In the genomic region with DNA sequence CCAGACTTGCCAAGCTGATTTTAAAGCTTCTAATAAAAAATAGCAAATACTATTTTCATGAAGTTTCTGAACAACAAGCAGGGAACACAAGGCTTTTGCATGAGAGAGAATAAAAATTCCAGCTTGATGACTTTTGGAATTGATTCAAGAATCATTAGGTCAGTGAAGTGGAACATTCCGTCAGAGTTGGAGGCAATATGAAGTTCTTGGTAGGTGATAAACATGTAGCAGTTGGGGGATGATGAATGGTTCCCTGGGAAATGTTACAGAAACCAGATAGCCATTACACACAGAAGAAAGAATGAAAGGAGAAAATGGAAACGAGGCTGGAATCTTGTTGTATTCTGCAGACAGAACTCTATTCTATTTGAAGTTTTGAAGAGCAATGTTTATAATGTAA, we compare ENCODE assay signal across 21 mouse cellular contexts.
DNase-seq lines count a peak whose midpoint lies in the region; ATAC-seq and TF ChIP-seq lines count a peak whose summit lies in the region.
"Had no signal": no experiment of that assay in that cellular context is flagged by ENCODE, and none has a peak within 500 bp of the region (broad histone marks: within the 10 kb centered on the region; RNA-seq: fewer than 3 reads in every experiment).

No protein-coding gene starts in this region.

- no peaks in the 10 kb centered on the region for H3K27me3 ChIP-seq in kidney, adult 2 months (replicated peaks; ENCODE audit: control insufficient read depth, insufficient read depth, low read length)
- no peaks in the 10 kb centered on the region for H3K27me3 ChIP-seq in lung, embryonic 14.5 days (ENCODE audit: insufficient read depth, low read length)
- H3K27me3 ChIP-seq: CH12.LX; embryonic facial prominence, embryonic 15.5 days; liver, embryonic 12.5 days; lung, embryonic 15.5 days; stomach, embryonic 15.5 days had no signal

- H3K9me3 ChIP-seq in lung, embryonic 14.5 days (ENCODE audit: low read depth, low read length) = no peaks in the 10 kb centered on the region
- H3K9me3 ChIP-seq: embryonic facial prominence, embryonic 15.5 days; hindbrain, embryonic 10.5 days; liver, embryonic 12.5 days; lung, embryonic 15.5 days; stomach, embryonic 15.5 days had no signal

- DNase-seq in heart, adult 11 months = peak; percentile 55
- DNase-seq in heart, postnatal 14 days = no peak
- peak; percentile 59 for DNase-seq in kidney, adult 2 months
- no peak for DNase-seq in kidney, adult 18-20 months
- DNase-seq in lung, embryonic 14.5 days = peak; percentile 36
- DNase-seq in lung, postnatal 10 days = no peak
- DNase-seq in skeletal muscle tissue, adult 2 months (ENCODE audit: low read depth, low spot score) = peak; percentile 83
- DNase-seq: adrenal gland, postnatal 25 days; cerebellum, adult 11 months; heart, adult 2 months; kidney, postnatal 25 days; right cerebral cortex, postnatal 25 days; thymus, adult 18-20 months; thymus, postnatal 4 days had no signal

- no peaks in the 10 kb centered on the region for H3K36me3 ChIP-seq in kidney, adult 2 months (ENCODE audit: control insufficient read depth, insufficient read depth, low read length)
- no peaks in the 10 kb centered on the region for H3K36me3 ChIP-seq in lung, embryonic 14.5 days (ENCODE audit: insufficient read depth)
- H3K36me3 ChIP-seq: embryonic facial prominence, embryonic 15.5 days; hindbrain, embryonic 10.5 days; liver, embryonic 12.5 days; lung, embryonic 15.5 days; stomach, embryonic 15.5 days had no signal

- intact Hi-C loops in heart, postnatal 14 days (cut with DNase I) = no loop called here

- ATAC-seq in lung, embryonic 14.5 days (ENCODE audit: insufficient read depth) = no peak
- ATAC-seq: forebrain, embryonic 16.5 days; liver, embryonic 12.5 days had no signal

- H3K4me3 ChIP-seq in kidney, adult 2 months (ENCODE audit: insufficient read depth, low read depth, low read length) = no peak overlapping the region
- H3K4me3 ChIP-seq in lung, embryonic 14.5 days (ENCODE audit: low read depth, low read length) = no peak overlapping the region
- H3K4me3 ChIP-seq: embryonic facial prominence, embryonic 15.5 days; heart, adult 2 months; hindbrain, embryonic 10.5 days; liver, embryonic 12.5 days; lung, embryonic 15.5 days; stomach, embryonic 15.5 days had no signal

- 9% methylated on average over 2 of the region's 2 CpGs for WGBS in kidney, adult 2 months
- 28% methylated on average over 2 of the region's 2 CpGs for WGBS in lung, embryonic 14.5 days

- H3K4me1 ChIP-seq in kidney, adult 2 months (ENCODE audit: control insufficient read depth, insufficient read depth, low read length) = no peaks in the 10 kb centered on the region
- no peaks in the 10 kb centered on the region for H3K4me1 ChIP-seq in lung, embryonic 14.5 days (ENCODE audit: insufficient read depth)
- H3K4me1 ChIP-seq: hindbrain, embryonic 10.5 days; liver, embryonic 12.5 days; lung, embryonic 15.5 days; stomach, embryonic 15.5 days had no signal

- H3K27ac ChIP-seq in kidney, adult 2 months (ENCODE audit: insufficient read depth, low read depth, low read length) = no peak overlapping the region
- H3K27ac ChIP-seq in lung, embryonic 14.5 days (ENCODE audit: low read depth) = no peak overlapping the region
- H3K27ac ChIP-seq: embryonic facial prominence, embryonic 15.5 days; hindbrain, embryonic 10.5 days; liver, embryonic 12.5 days; lung, embryonic 15.5 days; stomach, embryonic 15.5 days had no signal

- H3K9ac ChIP-seq in lung, embryonic 14.5 days = no peak overlapping the region
- H3K9ac ChIP-seq: embryonic facial prominence, embryonic 15.5 days; liver, embryonic 12.5 days; lung, embryonic 15.5 days; stomach, embryonic 15.5 days had no signal

- no peak overlapping the region for H3K4me2 ChIP-seq in lung, embryonic 14.5 days
- H3K4me2 ChIP-seq: embryonic facial prominence, embryonic 15.5 days; liver, embryonic 12.5 days; lung, embryonic 15.5 days; stomach, embryonic 15.5 days had no signal

- TF ChIP-seq POLR2A in kidney, adult 2 months (IDR thresholded peaks at IDR 0.05; ENCODE audit: low read depth, low read length) = no peak

- TF ChIP-seq CTCF in kidney, adult 2 months (conservative IDR thresholded peaks at IDR 0.05; ENCODE audit: insufficient read depth, insufficient read length, low read depth, low read length) = no peak
- no peak for TF ChIP-seq CTCF in lung, embryonic 14.5 days (IDR thresholded peaks at IDR 0.05; ENCODE audit: low read depth)

Comparison
In these comparisons a context has a peak if more than half of its experiments do, and no peak if none do; other contexts are left out.
1. DNase-seq: peak in heart, adult 11 months (single experiment), kidney, adult 2 months (single experiment), lung, embryonic 14.5 days (single experiment) and skeletal muscle tissue, adult 2 months (single experiment); none in heart, postnatal 14 days (0 of 2), kidney, adult 18-20 months (single experiment) and lung, postnatal 10 days (single experiment).